Mouse (Mus musculus): ENCODE data around the gene N4bp2. TPM values are rescaled to one million over a fixed set of nuclear protein-coding genes. Genes with fewer than 3 reads are reported as not detected.
"Not testable (repeated sequence)": the region's sequence is repeated elsewhere in the genome, so short reads cannot be mapped to it uniquely, and the experiment has no call there.

N4bp2 gene
- total RNA-seq (2021), result 10 to 100 TPM; 33.7 to 36.6 TPM

- peak; percentile 82 for DNase-seq
Measured at GRCm38 (mm10) chr5:65763088-65763915, at the start of gene N4bp2. Gene N4bp2, plus strand, starts transcription at chr5:65763521.

GRCm38 (mm10) chr5:65715084-65715483 lies 48.2 kb upstream of the N4bp2 start:
- no peak for DNase-seq

GRCm38 (mm10) chr5:65717063-65717902 lies 46.0 kb upstream of the N4bp2 start:
- DNase-seq, result no peak

- DNase-seq, result not testable (repeated sequence)
Measured at GRCm38 (mm10) chr5:65717903-65718211, 45.5 kb upstream of the N4bp2 start.

GRCm38 (mm10) chr5:65718368-65718767 lies 45.0 kb upstream of the N4bp2 start:
- DNase-seq, result no peak

GRCm38 (mm10) chr5:65724311-65725054 lies 38.8 kb upstream of the N4bp2 start:
- peak; percentile 57 for DNase-seq

GRCm38 (mm10) chr5:65731173-65732007 lies 31.9 kb upstream of the N4bp2 start:
- DNase-seq, result peak; percentile 78

- no peak for DNase-seq
Measured at GRCm38 (mm10) chr5:65735601-65736000, 27.7 kb upstream of the N4bp2 start.

GRCm38 (mm10) chr5:65739366-65739765 lies 24.0 kb upstream of the N4bp2 start:
- DNase-seq, result no peak

- DNase-seq, result no peak
Measured at GRCm38 (mm10) chr5:65746908-65747307, 16.4 kb upstream of the N4bp2 start.

- DNase-seq, result no peak
Measured at GRCm38 (mm10) chr5:65748386-65748785, 14.9 kb upstream of the N4bp2 start.

GRCm38 (mm10) chr5:65748880-65749279 lies 14.4 kb upstream of the N4bp2 start:
- no peak for DNase-seq

- DNase-seq, result no peak
Measured at GRCm38 (mm10) chr5:65752021-65752420, 11.3 kb upstream of the N4bp2 start.

GRCm38 (mm10) chr5:65755859-65756258 lies 7.5 kb upstream of the N4bp2 start:
- DNase-seq, result peak; percentile 63

GRCm38 (mm10) chr5:65757110-65757509 lies 6.2 kb upstream of the N4bp2 start:
- no peak for DNase-seq

- DNase-seq, result no peak
Measured at GRCm38 (mm10) chr5:65760041-65760440, 3.3 kb upstream of the N4bp2 start.

- no peak for DNase-seq
Measured at GRCm38 (mm10) chr5:65760599-65760998, 2.7 kb upstream of the N4bp2 start.

GRCm38 (mm10) chr5:65761020-65761419 lies 2.3 kb upstream of the N4bp2 start:
- no peak for DNase-seq

GRCm38 (mm10) chr5:65761921-65762320 lies 1.4 kb upstream of the N4bp2 start:
- DNase-seq, result no peak

GRCm38 (mm10) chr5:65762686-65763085 lies 635 bp upstream of the N4bp2 start:
- DNase-seq, result no peak

- DNase-seq, result peak; percentile 91
Measured at GRCm38 (mm10) chr5:65763916-65764785, 830 bp downstream of the N4bp2 start.
